Mouse (Mus musculus): ENCODE data around the gene Olfr1198. TPM values are rescaled to one million over a fixed set of nuclear protein-coding genes. Genes with fewer than 3 reads are reported as not detected.

Olfr1198 gene
- polyA plus RNA-seq (2015; fragmentation: Nextera tagmentation; extraction: Ambion mirVana) = not detected in 2 replicates

GRCm38 (mm10) chr2:88751270-88751669 lies at the start of gene Olfr1198:
Gene Olfr1198, minus strand, starts transcription at chr2:88751370.
- 78% methylated on average over 2 of the region's 2 CpGs for WGBS
- Histone ChIP-seq H3K27ac (replicated peaks) (no peak within 1 kb of the TSS), H3K9ac (no peak within 1 kb of the TSS), H3K36me3 (no peaks in the 10 kb centered on the region), H3K27me3 (no peaks in the 10 kb centered on the region), H3K9me3 (no peaks in the 10 kb centered on the region), H3K4me1 (replicated peaks) (no peaks in the 10 kb centered on the region), H3K4me3 (no peak within 1 kb of the TSS), H3K4me2 (no peak within 1 kb of the TSS)
- no peak for ATAC-seq (ENCODE audit: low FRiP score, low read depth)

GRCm38 (mm10) chr2:88792736-88793135 lies 41.6 kb upstream of the Olfr1198 start, which contains the start of gene Olfr1201:
Gene Olfr1201, plus strand, starts transcription at chr2:88793036.
- no peak within 1 kb of the TSS for H3K4me3 ChIP-seq
- H3K27me3 ChIP-seq = no peaks in the 10 kb centered on the region
- H3K9me3 ChIP-seq = no peaks in the 10 kb centered on the region
- no peaks in the 10 kb centered on the region for H3K4me1 ChIP-seq (replicated peaks)
- no peak within 1 kb of the TSS for H3K4me2 ChIP-seq
- 87% methylated on average over 6 of the region's 6 CpGs for whole genome bisulfite sequencing
- ATAC-seq (ENCODE audit: low FRiP score, low read depth) = no peak
- no peak within 1 kb of the TSS for H3K9ac ChIP-seq
- no peaks in the 10 kb centered on the region for H3K36me3 ChIP-seq
- H3K27ac ChIP-seq (replicated peaks) = no peak within 1 kb of the TSS

- Histone ChIP-seq H3K9me3 (no peaks in the 10 kb centered on the region), H3K4me2 (no peak within 1 kb of the TSS), H3K36me3 (no peaks in the 10 kb centered on the region), H3K4me1 (replicated peaks) (no peaks in the 10 kb centered on the region), H3K4me3 (no peak within 1 kb of the TSS), H3K9ac (no peak within 1 kb of the TSS), H3K27ac (replicated peaks) (no peak within 1 kb of the TSS), H3K27me3 (no peaks in the 10 kb centered on the region)
- ATAC-seq (ENCODE audit: low FRiP score, low read depth) = no peak
- 81% methylated on average over 2 of the region's 2 CpGs for WGBS
Observed at GRCm38 (mm10) chr2:88770388-88770787, 19.2 kb upstream of the Olfr1198 start, which contains the start of gene Olfr1200. Gene Olfr1200, minus strand, starts transcription at chr2:88770488.

GRCm38 (mm10) chr2:88760369-88760768 lies 9.2 kb upstream of the Olfr1198 start, which contains the start of gene Olfr1199:
Gene Olfr1199, minus strand, starts transcription at chr2:88760469.
- no peak within 1 kb of the TSS for H3K4me2 ChIP-seq
- H3K4me3 ChIP-seq = no peak within 1 kb of the TSS
- 94% methylated on average over 2 of the region's 2 CpGs for WGBS
- no peaks in the 10 kb centered on the region for H3K27me3 ChIP-seq
- H3K27ac ChIP-seq (replicated peaks) = no peak within 1 kb of the TSS
- H3K4me1 ChIP-seq (replicated peaks) = no peaks in the 10 kb centered on the region
- ATAC-seq (ENCODE audit: low FRiP score, low read depth) = no peak
- H3K9me3 ChIP-seq = no peaks in the 10 kb centered on the region
- no peak within 1 kb of the TSS for H3K9ac ChIP-seq
- H3K36me3 ChIP-seq = no peaks in the 10 kb centered on the region

- H3K4me2 ChIP-seq = no peak overlapping the region
- no peaks in the 10 kb centered on the region for H3K27me3 ChIP-seq
- H3K9me3 ChIP-seq = no peaks in the 10 kb centered on the region
- no peak overlapping the region for H3K27ac ChIP-seq (replicated peaks)
- no peaks in the 10 kb centered on the region for H3K36me3 ChIP-seq
- H3K4me3 ChIP-seq = no peak overlapping the region
- no peak overlapping the region for H3K9ac ChIP-seq
- ATAC-seq (ENCODE audit: low FRiP score, low read depth) = no peak
- H3K4me1 ChIP-seq (replicated peaks) = no peaks in the 10 kb centered on the region
- 75% methylated on average over 3 of the region's 3 CpGs for WGBS
Observed at GRCm38 (mm10) chr2:88743379-88743778, 7.8 kb downstream of the Olfr1198 start.

- H3K4me1 ChIP-seq (replicated peaks) = no peaks in the 10 kb centered on the region
- WGBS = 82% methylated on average over 1 of the region's 1 CpGs
- no peaks in the 10 kb centered on the region for H3K27me3 ChIP-seq
- H3K4me2 ChIP-seq = no peak within 1 kb of the TSS
- no peak within 1 kb of the TSS for H3K4me3 ChIP-seq
- no peak within 1 kb of the TSS for H3K27ac ChIP-seq (replicated peaks)
- H3K36me3 ChIP-seq = no peaks in the 10 kb centered on the region
- no peaks in the 10 kb centered on the region for H3K9me3 ChIP-seq
- ATAC-seq (ENCODE audit: low FRiP score, low read depth) = no peak
- H3K9ac ChIP-seq = no peak within 1 kb of the TSS
Observed at GRCm38 (mm10) chr2:88732266-88732665, 18.9 kb downstream of the Olfr1198 start, which contains the start of gene Olfr1197. Gene Olfr1197, minus strand, starts transcription at chr2:88732366.

GRCm38 (mm10) chr2:88704497-88704896 lies 46.7 kb downstream of the Olfr1198 start, which contains the start of gene Olfr1196:
Gene Olfr1196, minus strand, starts transcription at chr2:88704597.
- Histone ChIP-seq H3K9ac (no peak within 1 kb of the TSS), H3K4me1 (replicated peaks) (no peaks in the 10 kb centered on the region), H3K27ac (replicated peaks) (no peak within 1 kb of the TSS), H3K27me3 (no peaks in the 10 kb centered on the region), H3K36me3 (no peaks in the 10 kb centered on the region), H3K4me2 (no peak within 1 kb of the TSS), H3K9me3 (no peaks in the 10 kb centered on the region), H3K4me3 (no peak within 1 kb of the TSS)
- ATAC-seq (ENCODE audit: low FRiP score, low read depth) = no peak
- WGBS = 80% methylated on average over 2 of the region's 2 CpGs

Other genes starting within 250 kb of the Olfr1198 start
- not detected in 2 replicates for gene Olfr1186, start 232.8 kb downstream of the Olfr1198 start, polyA plus RNA-seq (2015; fragmentation: Nextera tagmentation; extraction: Ambion mirVana)
- not detected in 2 replicates for gene Olfr1188, start 194.4 kb downstream of the Olfr1198 start, polyA plus RNA-seq (2015; fragmentation: Nextera tagmentation; extraction: Ambion mirVana)
- gene Olfr1189, start 164.9 kb downstream of the Olfr1198 start, polyA plus RNA-seq (2015; fragmentation: Nextera tagmentation; extraction: Ambion mirVana) = not detected in 2 replicates
- gene Olfr1191-ps1, start 110.8 kb downstream of the Olfr1198 start, polyA plus RNA-seq (2015; fragmentation: Nextera tagmentation; extraction: Ambion mirVana) = not detected in 2 replicates
- gene Olfr1192-ps1, start 102.9 kb downstream of the Olfr1198 start, polyA plus RNA-seq (2015; fragmentation: Nextera tagmentation; extraction: Ambion mirVana) = not detected in 2 replicates
- gene Olfr1193, start 75.7 kb downstream of the Olfr1198 start, polyA plus RNA-seq (2015; fragmentation: Nextera tagmentation; extraction: Ambion mirVana) = not detected in 2 replicates
- not detected in 2 replicates for gene Olfr1195, start 62.2 kb downstream of the Olfr1198 start, polyA plus RNA-seq (2015; fragmentation: Nextera tagmentation; extraction: Ambion mirVana)
- not detected in 2 replicates for gene Olfr1196, start 46.8 kb downstream of the Olfr1198 start, polyA plus RNA-seq (2015; fragmentation: Nextera tagmentation; extraction: Ambion mirVana)
- not detected in 2 replicates for gene Olfr1197, start 19.0 kb downstream of the Olfr1198 start, polyA plus RNA-seq (2015; fragmentation: Nextera tagmentation; extraction: Ambion mirVana)
- gene Olfr1199, start 9.1 kb upstream of the Olfr1198 start, polyA plus RNA-seq (2015; fragmentation: Nextera tagmentation; extraction: Ambion mirVana) = not detected in 2 replicates
- not detected in 2 replicates for gene Olfr1200, start 19.1 kb upstream of the Olfr1198 start, polyA plus RNA-seq (2015; fragmentation: Nextera tagmentation; extraction: Ambion mirVana)
- not detected in 2 replicates for gene Olfr1201, start 41.7 kb upstream of the Olfr1198 start, polyA plus RNA-seq (2015; fragmentation: Nextera tagmentation; extraction: Ambion mirVana)
- 0.04 TPM in 1 of 2 replicates, not detected in the other for gene Olfr1202, start 63.1 kb upstream of the Olfr1198 start, polyA plus RNA-seq (2015; fragmentation: Nextera tagmentation; extraction: Ambion mirVana)
- not detected in 2 replicates for gene Olfr1205, start 78.4 kb upstream of the Olfr1198 start, polyA plus RNA-seq (2015; fragmentation: Nextera tagmentation; extraction: Ambion mirVana)
- not detected in 2 replicates for gene Olfr1204, start 97.9 kb upstream of the Olfr1198 start, polyA plus RNA-seq (2015; fragmentation: Nextera tagmentation; extraction: Ambion mirVana)
- gene Olfr1206, start 111.9 kb upstream of the Olfr1198 start, polyA plus RNA-seq (2015; fragmentation: Nextera tagmentation; extraction: Ambion mirVana) = not detected in 2 replicates
- not detected in 2 replicates for gene Olfr1208, start 150.9 kb upstream of the Olfr1198 start, polyA plus RNA-seq (2015; fragmentation: Nextera tagmentation; extraction: Ambion mirVana)
- not detected in 2 replicates for gene Olfr1209, start 163.8 kb upstream of the Olfr1198 start, polyA plus RNA-seq (2015; fragmentation: Nextera tagmentation; extraction: Ambion mirVana)
- gene Olfr1211, start 186.7 kb upstream of the Olfr1198 start, polyA plus RNA-seq (2015; fragmentation: Nextera tagmentation; extraction: Ambion mirVana) = not detected in 2 replicates
- gene Olfr1212, start 202.6 kb upstream of the Olfr1198 start, polyA plus RNA-seq (2015; fragmentation: Nextera tagmentation; extraction: Ambion mirVana) = not detected in 2 replicates
- gene Gm13762, start 228.9 kb upstream of the Olfr1198 start, polyA plus RNA-seq (2015; fragmentation: Nextera tagmentation; extraction: Ambion mirVana) = not detected in 2 replicates
- not detected in 2 replicates for gene Olfr1214, start 241.3 kb upstream of the Olfr1198 start, polyA plus RNA-seq (2015; fragmentation: Nextera tagmentation; extraction: Ambion mirVana)